Mouse (Mus musculus) spleen, adult 10 weeks (tissue): ENCODE results near the gene Serpina6. TPM values are rescaled to one million over a fixed set of nuclear protein-coding genes. Genes with fewer than 3 reads are reported as not detected.

Source experiments
- polyA plus RNA-seq: library from polyadenylated mRNA; stranded (reverse); fragments of 350-450 nt; fragmentation: Illumina TruSeq; extraction: RNeasy Lipid Tissue Mini Kit (QIAGEN cat#74804); gene quantifications from one replicate; pipeline ENCODE4 v1.2.3, GENCODE M21; 2015; ENCODE audit warnings: low replicate concordance; ENCODE audit not compliant: insufficient read depth

Serpina6 gene
- polyA plus RNA-seq: not detected

GRCm38 (mm10) chr12:103656848-103657626, at the start of gene Serpina6:
TSS of gene Serpina6 (minus strand) at chr12:103657212.

DNA sequence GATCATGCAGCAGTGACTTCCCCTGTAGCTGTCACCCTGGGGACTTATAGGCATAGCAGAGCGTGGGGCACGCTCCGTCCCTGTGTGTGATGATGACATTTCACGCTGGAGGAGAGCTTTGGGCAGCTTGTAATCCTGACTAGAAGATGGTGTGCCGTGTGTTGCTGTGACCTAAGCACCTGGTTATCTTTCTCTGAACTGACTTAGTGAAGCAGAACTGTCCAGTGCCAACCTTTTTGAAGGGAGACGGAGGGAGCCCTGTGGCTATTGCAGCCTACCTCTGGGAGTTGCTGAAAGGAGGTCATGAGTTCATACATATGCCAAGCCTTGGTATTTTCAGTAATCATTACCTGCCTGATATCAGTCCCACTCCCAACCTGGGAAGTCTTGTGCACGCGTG, 38.4 kb upstream of the Serpina6 start, which contains the start of gene Serpina1f:
Gene Serpina1f (minus strand): TSS at position 101 of the 400 bp plus-strand sequence.

DNA sequence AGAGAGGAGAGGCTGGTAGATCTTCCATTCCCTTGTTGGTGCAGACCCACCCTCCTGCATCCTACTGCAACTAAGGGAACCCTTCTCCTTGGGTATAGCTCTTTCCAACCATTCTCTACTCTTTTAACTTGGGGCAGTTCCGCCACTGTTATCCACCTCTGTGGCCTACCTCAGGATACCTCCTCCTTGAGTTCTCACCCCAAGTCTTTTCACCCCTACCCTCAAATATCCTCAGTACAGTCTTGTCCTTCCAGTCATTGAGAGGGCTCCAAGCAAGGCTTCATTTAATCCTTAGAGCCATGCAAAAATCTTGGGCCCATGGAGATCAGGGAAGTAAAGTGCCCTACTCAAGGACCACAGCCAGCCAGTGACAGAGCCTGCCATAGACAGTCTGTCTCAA, 19.0 kb upstream of the Serpina6 start, which contains the start of gene Serpina16:
Gene Serpina16 (minus strand): TSS at position 101 of the 400 bp plus-strand sequence.

GRCm38 (mm10) chr12:103631203-103631612, 25.8 kb downstream of the Serpina6 start, which contains the start of gene Serpina10:
TSS of gene Serpina10 (minus strand) at chr12:103631444.

Other genes starting within 250 kb of the Serpina6 start
- 0.41 TPM for gene 9330161L09Rik, start 249.4 kb downstream of the Serpina6 start, polyA plus RNA-seq
- gene Ddx24, start 231.4 kb downstream of the Serpina6 start, polyA plus RNA-seq: 73.9 TPM
- 191 TPM for gene Ifi27, start 223.0 kb downstream of the Serpina6 start, polyA plus RNA-seq
- 204 TPM for gene Ifi27l2a, start 213.5 kb downstream of the Serpina6 start, polyA plus RNA-seq
- gene Ifi27l2b, start 200.0 kb downstream of the Serpina6 start, polyA plus RNA-seq: not detected
- 1.2 TPM for gene Ppp4r4, start 124.9 kb downstream of the Serpina6 start, polyA plus RNA-seq
- gene Serpina10, start 25.8 kb downstream of the Serpina6 start, polyA plus RNA-seq: 2.3 TPM
- not detected for gene Serpina16, start 18.9 kb upstream of the Serpina6 start, polyA plus RNA-seq
- not detected for gene Serpina1f, start 38.3 kb upstream of the Serpina6 start, polyA plus RNA-seq
- 0.39 TPM for gene Serpina1d, start 116.4 kb upstream of the Serpina6 start, polyA plus RNA-seq
- 6.7 TPM for gene Serpina1b, start 173.2 kb upstream of the Serpina6 start, polyA plus RNA-seq
- 0.65 TPM for gene Serpina1a, start 206.3 kb upstream of the Serpina6 start, polyA plus RNA-seq
- gene Serpina1c, start 247.7 kb upstream of the Serpina6 start, polyA plus RNA-seq: 2.2 TPM